Mouse (Mus musculus) spleen, adult 2 months (tissue): ENCODE measurements around the gene Erich6.

Experiments used
- CTCF ChIP-seq: fragments of 200-500 bp; IDR thresholded peaks from 2 replicates; pipeline ENCODE4 v1.5.1; 2011; ENCODE audit warnings: mild to moderate bottlenecking, inconsistent platforms; ENCODE audit not compliant: insufficient read depth, insufficient read length, insufficient replicate concordance; ENCODE audit errors: extremely low read depth
- POLR2A ChIP-seq: fragments of 200-500 bp; IDR thresholded peaks from 2 replicates; pipeline ENCODE4 v1.6.1; 2011; ENCODE audit warnings: low read depth, low read length, inconsistent platforms

DNA sequence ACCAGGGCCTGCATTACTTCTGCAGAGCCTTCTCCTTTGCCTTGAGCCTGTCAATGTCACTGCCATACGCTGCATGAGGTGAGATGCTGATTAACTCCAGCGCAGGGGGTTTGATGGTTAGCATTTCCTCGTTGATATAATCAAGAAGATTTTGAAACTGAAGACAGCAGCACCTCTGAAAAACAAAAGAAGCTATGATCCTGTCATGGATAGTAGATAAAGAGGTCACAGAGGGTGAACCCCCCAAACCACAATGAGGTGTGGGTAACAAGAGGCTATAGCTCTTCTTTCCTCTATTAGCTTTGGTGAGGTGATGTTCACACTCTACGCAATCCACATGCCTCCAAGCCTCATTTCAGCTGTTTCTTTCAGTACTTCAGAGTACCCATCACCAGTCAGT is 12.0 kb downstream of the Erich6 start:
- no peak for TF ChIP-seq POLR2A
- no peak for TF ChIP-seq CTCF
